Mouse (Mus musculus) MEL (cell line): ENCODE data around the gene Ndrg2. TPM values are rescaled to one million over a fixed set of nuclear protein-coding genes. Genes with fewer than 3 reads are reported as not detected.

ENCODE experiments used
- DNase-seq: peaks from one replicate; pipeline ENCODE4 v3.0.0; 2011; ENCODE audit warnings: low read depth, low spot score
- H3K27ac ChIP-seq: 2 replicates; pipeline ENCODE4 v1.5.1; 2012; ENCODE audit warnings: low read depth, mild to moderate bottlenecking, control low read depth, low read length, moderate library complexity; ENCODE audit not compliant: control insufficient read depth
- H3K27me3 ChIP-seq, 2 experiments: fragments of 150-350 bp in 1 of 2; sonication (generic) in 1 of 2; 2 replicates each; pipeline ENCODE4 v1.6.1; 2012; ENCODE audit warnings: low read length in 2 of 2, mild to moderate bottlenecking in 2 of 2, improper control_type of control experiment in 1 of 2, moderate library complexity in 1 of 2; ENCODE audit not compliant: insufficient read depth in 2 of 2, control insufficient read depth in 1 of 2
- H3K36me3 ChIP-seq, 2 experiments: 2 replicates each; pipeline ENCODE4 v1.6.1; 2012 to 2014; ENCODE audit warnings: low read length in 2 of 2, improper control_type of control experiment in 1 of 2, inconsistent platforms in 1 of 2, mild to moderate bottlenecking in 1 of 2; ENCODE audit not compliant: insufficient read depth in 2 of 2, control insufficient read depth in 1 of 2
- H3K4me1 ChIP-seq, 2 experiments: fragments of 150-350 bp in 1 of 2; sonication (generic) in 1 of 2; 2 replicates each; pipeline ENCODE4 v1.6.1; 2012; ENCODE audit warnings: low read length in 2 of 2, improper control_type of control experiment in 1 of 2, mild to moderate bottlenecking in 1 of 2; ENCODE audit not compliant: insufficient read depth in 2 of 2, control insufficient read depth in 1 of 2
- H3K4me3 ChIP-seq, 2 experiments: fragments of 150-350 bp in 1 of 2; sonication (generic) in 1 of 2; 2 replicates each; pipeline ENCODE4 v1.5.1; 2012; ENCODE audit warnings: low read depth in 2 of 2, low read length in 2 of 2, mild to moderate bottlenecking in 2 of 2, moderate library complexity in 2 of 2, control low read depth in 1 of 2, improper control_type of control experiment in 1 of 2; ENCODE audit not compliant: control insufficient read depth in 1 of 2, insufficient read depth in 1 of 2
- H3K79me2 ChIP-seq: 2 replicates; pipeline ENCODE4 v1.6.1; 2012; ENCODE audit warnings: mild to moderate bottlenecking, low read length, moderate library complexity; ENCODE audit not compliant: control insufficient read depth, poor library complexity, insufficient read depth
- H3K9ac ChIP-seq: 2 replicates; pipeline ENCODE4 v1.6.1; 2012; ENCODE audit warnings: low read depth, mild to moderate bottlenecking, control low read depth, low read length, moderate library complexity; ENCODE audit not compliant: control insufficient read depth, poor library complexity, severe bottlenecking
- H3K9me3 ChIP-seq: fragments of 150-350 bp; sonication (generic); replicated peaks from 2 replicates; pipeline ENCODE4 v1.6.1; 2012; ENCODE audit warnings: mild to moderate bottlenecking, low read length, improper control_type of control experiment, moderate library complexity; ENCODE audit not compliant: insufficient read depth
- E2F4 ChIP-seq: IDR thresholded peaks from 2 replicates; pipeline ENCODE4 v1.6.1; 2011; ENCODE audit warnings: low read depth, low read length, improper control_type of control experiment, borderline replicate concordance
- ELF1 ChIP-seq: IDR thresholded peaks from 2 replicates; pipeline ENCODE4 v1.6.1; 2014; ENCODE audit warnings: low read depth, mild to moderate bottlenecking, inconsistent platforms, low read length, improper control_type of control experiment, moderate library complexity
- EP300 ChIP-seq, 2 experiments: IDR thresholded peaks; 2 replicates each; pipeline ENCODE4 v1.6.1; 2011; ENCODE audit warnings: improper control_type of control experiment in 2 of 2, low read length in 2 of 2, low read depth in 1 of 2, mild to moderate bottlenecking in 1 of 2
- GATA1 ChIP-seq: IDR thresholded peaks from 2 replicates; pipeline ENCODE4 v1.6.1; 2011; ENCODE audit warnings: low read depth, low read length, improper control_type of control experiment
- HCFC1 ChIP-seq: IDR thresholded peaks from 2 replicates; pipeline ENCODE4 v1.6.1; 2012; ENCODE audit warnings: low read depth, mild to moderate bottlenecking, inconsistent platforms, low read length, improper control_type of control experiment, moderate library complexity
- MAZ ChIP-seq: IDR thresholded peaks from 2 replicates; pipeline ENCODE4 v1.6.1; 2012; ENCODE audit warnings: low read depth, mild to moderate bottlenecking, inconsistent platforms, low read length, improper control_type of control experiment
- MYC ChIP-seq: IDR thresholded peaks from 2 replicates; pipeline ENCODE4 v1.6.1; 2011; ENCODE audit warnings: low read depth, mild to moderate bottlenecking, low read length, improper control_type of control experiment, moderate library complexity
- NRF1 ChIP-seq: IDR thresholded peaks from 2 replicates; pipeline ENCODE4 v1.6.1; 2014; ENCODE audit warnings: low read depth, mild to moderate bottlenecking, inconsistent platforms, low read length, improper control_type of control experiment, moderate library complexity; ENCODE audit not compliant: poor library complexity, insufficient read depth, severe bottlenecking
- POLR2A ChIP-seq, 2 experiments: IDR thresholded peaks; 2 replicates each; pipeline ENCODE4 v1.6.1; 2011 to 2012; ENCODE audit warnings: low read length in 2 of 2, mild to moderate bottlenecking in 2 of 2, control low read depth in 1 of 2, improper control_type of control experiment in 1 of 2, low read depth in 1 of 2, moderate library complexity in 1 of 2; ENCODE audit not compliant: control insufficient read depth in 1 of 2, insufficient read depth in 1 of 2, poor library complexity in 1 of 2
- POLR2AphosphoS2 ChIP-seq: IDR thresholded peaks from 2 replicates; pipeline ENCODE4 v1.6.1; 2011; ENCODE audit warnings: low read length, improper control_type of control experiment
- POLR2AphosphoS5 ChIP-seq: IDR thresholded peaks from 2 replicates; pipeline ENCODE4 v1.6.1; 2012; ENCODE audit warnings: low read depth, borderline replicate concordance, mild to moderate bottlenecking, inconsistent platforms, low read length, moderate library complexity, mixed read lengths
- RCOR1 ChIP-seq: IDR thresholded peaks from 2 replicates; pipeline ENCODE4 v1.6.1; 2012; ENCODE audit warnings: low read depth, mild to moderate bottlenecking, inconsistent platforms, low read length, improper control_type of control experiment
- SIN3A ChIP-seq: IDR thresholded peaks from 2 replicates; pipeline ENCODE4 v1.6.1; 2012; ENCODE audit warnings: low read length, improper control_type of control experiment, inconsistent platforms
- SMC3 ChIP-seq: IDR thresholded peaks from 2 replicates; pipeline ENCODE4 v1.6.1; 2011; ENCODE audit warnings: low read depth, low read length, improper control_type of control experiment
- TCF12 ChIP-seq: IDR thresholded peaks from 2 replicates; pipeline ENCODE4 v1.6.1; 2014; ENCODE audit warnings: low read depth, mild to moderate bottlenecking, inconsistent platforms, low read length, improper control_type of control experiment, moderate library complexity
- ZKSCAN1 ChIP-seq: IDR thresholded peaks from 2 replicates; pipeline ENCODE4 v1.6.1; 2012; ENCODE audit warnings: low read depth, mild to moderate bottlenecking, inconsistent platforms, low read length, improper control_type of control experiment, moderate library complexity
- ZNF384 ChIP-seq: IDR thresholded peaks from 2 replicates; pipeline ENCODE4 v1.6.1; 2012; ENCODE audit warnings: low read depth, mild to moderate bottlenecking, inconsistent platforms, low read length, improper control_type of control experiment
- polyA plus RNA-seq, 2 experiments: library from polyadenylated mRNA; stranded (reverse) in 1 of 2; unstranded in 1 of 2; fragments of >175 nt in 1 of 2; fragments of >200 nt in 1 of 2; gene quantifications; 2 replicates each; pipeline versions ENCODE4 v1.2.1 to v1.2.4; 2012; ENCODE audit warnings: low replicate concordance in 2 of 2, low read depth in 1 of 2; ENCODE audit not compliant: insufficient read length in 2 of 2, insufficient read depth in 1 of 2, missing spikeins in 1 of 2
- total RNA-seq: library from RNA; depleted of rRNA; stranded (reverse); fragments of 300-350 nt; gene quantifications from 2 replicates; pipeline ENCODE4 v1.2.3, GENCODE M21; 2012

The Ndrg2 gene
- total and polyA plus RNA-seq, 3 experiments: 11.2 to 48.6 TPM; not detected in 1

- TF ChIP-seq POLR2AphosphoS5 (no peak), RCOR1 (no peak), SIN3A (no peak), POLR2A (IDR thresholded peaks at IDR 0.05; ENCODE audit: control insufficient read depth in 1 of 2, insufficient read depth in 1 of 2, low read depth in 1 of 2, low read length in 2 of 2, poor library complexity in 1 of 2) (no peak), SMC3 (peak; percentile 51)
Observed at GRCm38 (mm10) chr14:51904706-51905105, 9.3 kb downstream of the Ndrg2 start (continued).

GRCm38 (mm10) chr14:51903782-51904181, 10.2 kb downstream of the Ndrg2 start:
- Histone ChIP-seq H3K4me1 (peaks cover 0 to 26% of the 10 kb centered on the region in 2 experiments), H3K36me3 (peaks cover 0 to 14% of the 10 kb centered on the region in 2 experiments; a peak in 2 of 4 replicates), H3K27ac (no peak overlapping the region), H3K9ac (no peak overlapping the region), H3K4me3 (no peak overlapping the region), H3K27me3 (no peaks in the 10 kb centered on the region), H3K79me2 (no peaks in the 10 kb centered on the region), H3K9me3 (no peaks in the 10 kb centered on the region)
- DNase-seq: no peak
- no peak for TF ChIP-seq MYC
- TF ChIP-seq MAZ: no peak
- TF ChIP-seq NRF1: no peak
- TF ChIP-seq TCF12: no peak
- no peak for TF ChIP-seq GATA1
- TF ChIP-seq ZKSCAN1: no peak
- TF ChIP-seq RCOR1: no peak
- TF ChIP-seq E2F4: no peak
- TF ChIP-seq ELF1: no peak
- no peak for TF ChIP-seq EP300 (IDR thresholded peaks at IDR 0.05; ENCODE audit: low read depth in 1 of 2, low read length in 2 of 2)
- no peak for TF ChIP-seq POLR2A (IDR thresholded peaks at IDR 0.05; ENCODE audit: control insufficient read depth in 1 of 2, insufficient read depth in 1 of 2, low read depth in 1 of 2, low read length in 2 of 2, poor library complexity in 1 of 2)
- no peak for TF ChIP-seq HCFC1
- no peak for TF ChIP-seq SMC3
- no peak for TF ChIP-seq POLR2AphosphoS2
- no peak for TF ChIP-seq ZNF384
